Mouse (Mus musculus): ENCODE results near the gene Gm45808.
"Not testable (repeated sequence)": the region's sequence is repeated elsewhere in the genome, so short reads cannot be mapped to it uniquely, and the experiment has no call there.

GRCm38 (mm10) chr7:45516846-45517245, 30.2 kb upstream of the Gm45808 start:
- 0 out of 2 replicates have a peak, but pooled peaks have one; percentile 1 for TF ChIP-seq CTCF (IDR thresholded peaks at IDR 0.05; ENCODE audit: extremely low read depth, insufficient read depth, low read length)
- TF ChIP-seq POLR2A (IDR thresholded peaks at IDR 0.05; ENCODE audit: extremely low read depth, insufficient read depth, low read length), result not testable (repeated sequence)
